Mouse (Mus musculus): ENCODE results near the gene Igf1r. TPM values are rescaled to one million over a fixed set of nuclear protein-coding genes. Genes with fewer than 3 reads are reported as not detected.
A peak's percentile ranks its signal among the peaks of the same experiment; 100 is the strongest.
"Not testable (repeated sequence)": the region's sequence is repeated elsewhere in the genome, so short reads cannot be mapped to it uniquely, and the experiment has no call there.

Gene Igf1r
- polyA plus RNA-seq, 1 experiment from 2014 or later, result 36.6 TPM

DNA sequence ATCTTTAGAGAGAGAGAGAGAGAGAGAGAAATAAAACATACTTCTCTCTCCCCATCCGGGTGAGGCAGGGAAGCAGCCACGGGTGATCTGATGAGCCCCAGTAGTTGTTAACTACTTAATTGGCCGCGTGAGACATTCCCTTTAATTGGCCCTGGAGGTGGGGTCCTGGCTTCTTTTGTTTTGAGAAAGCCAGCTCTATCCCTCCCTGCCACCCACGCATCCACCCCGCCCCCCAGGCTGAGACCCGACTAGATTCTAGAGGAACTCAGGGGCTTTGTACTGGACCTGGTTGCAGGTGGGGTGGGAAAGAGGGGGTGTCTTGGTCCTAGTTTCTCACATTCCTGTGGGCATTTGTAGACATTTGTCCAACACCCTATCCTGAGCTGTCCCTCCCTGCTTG, 312.8 kb downstream of the Igf1r start:
- Histone ChIP-seq H3K9me3 (no peaks in the 10 kb centered on the region), H3K9ac (no peak overlapping the region), H3K27ac (no peak overlapping the region), H3K4me3 (no peak overlapping the region), H3K36me3 (no peaks in the 10 kb centered on the region), H3K4me1 (peaks cover 25% of the 10 kb centered on the region), H3K4me2 (replicated peaks) (no peak overlapping the region), H3K27me3 (peaks cover 6% of the 10 kb centered on the region)
- ATAC-seq (ENCODE audit: insufficient number of reproducible peaks, insufficient read depth, low FRiP score, low TSS enrichment), result no peak
- WGBS, result 30% methylated on average over 7 of the region's 7 CpGs

DNA sequence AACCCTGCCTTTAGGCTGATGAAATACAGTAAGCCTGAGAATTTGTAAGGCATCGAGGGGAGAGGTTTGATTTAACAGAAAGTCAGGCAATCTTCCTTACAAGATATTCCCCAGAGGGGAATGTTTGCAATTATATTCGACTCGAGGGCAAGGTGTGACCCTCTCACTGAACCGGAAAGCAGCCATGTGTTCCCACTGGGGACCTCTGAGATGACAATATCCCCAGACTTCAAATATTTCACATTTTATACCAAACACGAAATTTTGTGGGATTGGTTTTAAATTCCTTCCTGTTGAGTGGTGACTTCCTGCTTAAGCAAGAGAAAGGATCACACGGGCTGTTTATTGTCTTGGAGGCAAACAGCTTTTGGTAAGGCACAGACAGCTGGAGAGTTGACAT, 314.1 kb downstream of the Igf1r start:
- peak overlapping the region; percentile 62 for H3K27ac ChIP-seq
- no peaks in the 10 kb centered on the region for H3K9me3 ChIP-seq
- peaks cover 6% of the 10 kb centered on the region for H3K27me3 ChIP-seq
- H3K4me3 ChIP-seq, result no peak overlapping the region
- H3K9ac ChIP-seq, result no peak overlapping the region
- no peak overlapping the region; the same call in 1 of the 2 replicates for H3K4me2 ChIP-seq (replicated peaks)
- no peak for ATAC-seq (ENCODE audit: insufficient number of reproducible peaks, insufficient read depth, low FRiP score, low TSS enrichment)
- WGBS, result 7% methylated on average over 6 of the region's 6 CpGs
- H3K4me1 ChIP-seq, result peaks cover 28% of the 10 kb centered on the region
- H3K36me3 ChIP-seq, result no peaks in the 10 kb centered on the region

DNA sequence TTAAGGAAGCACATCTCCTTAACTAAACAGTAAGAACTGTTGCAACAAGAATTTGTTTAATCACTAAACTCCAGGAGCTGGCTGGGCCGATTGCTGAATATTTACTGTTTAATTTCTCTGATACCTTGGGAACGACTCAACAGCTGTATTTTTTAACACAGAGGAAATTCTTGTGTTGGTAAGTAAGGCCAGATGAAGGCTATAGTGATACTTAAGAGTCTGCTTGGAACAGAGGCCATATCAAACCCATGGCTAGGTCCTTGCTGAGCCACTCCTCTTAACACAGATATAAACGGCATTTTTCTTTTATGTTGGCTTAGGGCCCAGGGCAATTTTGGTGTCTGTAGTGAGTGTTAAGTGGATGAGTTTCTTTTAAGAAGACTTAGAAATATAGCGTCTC, 317.9 kb downstream of the Igf1r start:
- WGBS, result 52% methylated on average over 4 of the region's 4 CpGs
- H3K27ac ChIP-seq, result no peak overlapping the region
- H3K4me2 ChIP-seq (replicated peaks), result no peak overlapping the region
- H3K27me3 ChIP-seq, result no peaks in the 10 kb centered on the region
- H3K4me3 ChIP-seq, result no peak overlapping the region
- H3K9ac ChIP-seq, result no peak overlapping the region
- H3K36me3 ChIP-seq, result no peaks in the 10 kb centered on the region
- H3K9me3 ChIP-seq, result no peaks in the 10 kb centered on the region
- H3K4me1 ChIP-seq, result peaks cover 14% of the 10 kb centered on the region; the same call in 1 of the 2 replicates
- no peak for ATAC-seq (ENCODE audit: insufficient number of reproducible peaks, insufficient read depth, low FRiP score, low TSS enrichment)

DNA sequence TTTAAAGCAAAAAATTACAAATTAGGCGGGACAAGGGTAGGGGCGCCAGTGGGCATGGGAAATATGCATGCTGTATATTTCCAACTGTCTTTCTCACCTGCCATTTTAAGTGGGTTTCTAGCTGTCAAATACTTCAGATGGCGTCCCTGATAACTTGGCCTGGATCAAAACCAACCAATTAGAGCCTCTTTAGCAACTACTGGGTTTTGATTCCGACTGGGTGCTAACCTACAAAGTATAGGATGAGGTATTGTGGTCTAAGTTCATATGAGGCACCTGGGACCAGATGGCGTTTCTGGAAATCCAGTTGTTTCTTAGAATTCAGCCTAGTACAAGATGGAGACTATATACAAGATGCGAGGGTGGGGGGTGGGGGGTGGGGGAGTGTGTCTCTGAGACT, 319.2 kb downstream of the Igf1r start:
- no peak for ATAC-seq (ENCODE audit: insufficient number of reproducible peaks, insufficient read depth, low FRiP score, low TSS enrichment)
- Histone ChIP-seq H3K9me3 (no peaks in the 10 kb centered on the region), H3K4me1 (peaks cover 19% of the 10 kb centered on the region), H3K36me3 (no peaks in the 10 kb centered on the region), H3K9ac (no peak overlapping the region), H3K4me2 (replicated peaks) (no peak overlapping the region), H3K27ac (no peak overlapping the region), H3K4me3 (no peak overlapping the region), H3K27me3 (no peaks in the 10 kb centered on the region)
- WGBS, result 92% methylated on average over 6 of the region's 6 CpGs

DNA sequence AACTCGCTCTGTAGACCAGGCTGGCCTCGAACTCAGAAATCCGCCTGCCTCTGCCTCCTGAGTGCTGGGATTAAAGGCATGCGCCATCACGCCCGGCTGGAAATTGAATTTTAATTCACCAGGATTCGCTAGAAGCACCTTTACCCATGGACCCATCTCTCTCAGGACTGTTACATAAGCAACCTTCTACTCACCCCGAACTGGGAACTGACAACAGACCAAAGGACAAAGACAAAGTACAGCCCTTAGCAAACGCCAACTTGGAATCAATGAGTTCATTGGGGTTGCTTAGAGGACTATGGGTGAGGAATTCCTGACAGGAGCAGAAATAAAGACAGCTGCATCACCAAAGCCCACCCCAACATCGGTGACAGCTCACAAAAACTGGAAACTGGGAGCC, 320.0 kb downstream of the Igf1r start:
- WGBS, result 89% methylated on average over 10 of the region's 10 CpGs
- H3K27me3 ChIP-seq, result no peaks in the 10 kb centered on the region
- no peaks in the 10 kb centered on the region for H3K9me3 ChIP-seq
- no peak for ATAC-seq (ENCODE audit: insufficient number of reproducible peaks, insufficient read depth, low FRiP score, low TSS enrichment)
- no peak overlapping the region for H3K27ac ChIP-seq
- no peak overlapping the region for H3K4me2 ChIP-seq (replicated peaks)
- peaks cover 21% of the 10 kb centered on the region for H3K4me1 ChIP-seq
- no peak overlapping the region for H3K9ac ChIP-seq
- H3K36me3 ChIP-seq, result no peaks in the 10 kb centered on the region
- H3K4me3 ChIP-seq, result no peak overlapping the region

DNA sequence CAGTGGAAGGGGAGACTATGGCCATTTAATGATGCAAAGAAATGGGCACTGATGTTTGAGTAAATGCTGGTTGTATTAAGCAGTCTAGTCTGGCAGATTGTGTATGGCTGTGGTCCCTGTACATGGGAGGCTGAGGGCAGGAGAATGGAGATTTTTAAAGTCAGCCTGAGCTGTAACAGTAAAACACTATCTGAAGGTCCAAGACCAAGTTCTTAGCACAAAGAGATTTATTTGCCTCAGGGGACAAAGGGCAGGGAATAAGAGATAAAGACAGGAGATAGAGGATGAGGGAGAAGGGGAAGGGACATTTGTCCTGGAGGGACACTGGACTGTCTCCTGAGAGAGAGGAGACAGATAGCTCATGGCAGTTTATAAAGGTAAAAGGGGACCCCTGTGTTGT, 320.9 kb downstream of the Igf1r start, which contains the start of gene Fam169b:
TSS of gene Fam169b (plus strand) at position 325 of the 400 bp plus-strand sequence.
- Histone ChIP-seq H3K27me3 (no peaks in the 10 kb centered on the region), H3K9ac (no peak within 1 kb of the TSS), H3K4me1 (peaks cover 28% of the 10 kb centered on the region), H3K36me3 (no peaks in the 10 kb centered on the region), H3K9me3 (no peaks in the 10 kb centered on the region), H3K4me2 (replicated peaks) (no peak within 1 kb of the TSS), H3K4me3 (no peak within 1 kb of the TSS), H3K27ac (no peak within 1 kb of the TSS)
- ATAC-seq (ENCODE audit: insufficient number of reproducible peaks, insufficient read depth, low FRiP score, low TSS enrichment), result no peak

DNA sequence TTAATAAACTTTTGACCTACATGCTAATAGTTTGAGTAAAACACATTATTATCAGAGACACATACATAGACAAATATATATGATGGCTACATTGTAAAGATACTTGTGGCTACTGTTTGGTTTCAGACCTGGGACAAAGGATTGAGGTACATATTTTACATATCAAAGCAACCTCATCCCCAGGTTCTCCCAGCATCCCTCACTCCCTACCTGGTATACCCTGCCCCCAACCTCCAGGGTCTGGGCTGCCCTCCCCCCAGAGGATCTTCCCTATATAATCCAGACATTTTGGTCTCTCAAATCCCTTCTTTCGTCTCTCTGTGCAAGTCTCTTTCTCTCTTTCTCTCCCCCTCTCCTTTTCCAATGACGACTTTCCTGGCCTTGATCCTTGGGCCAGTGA, 321.6 kb downstream of the Igf1r start:
- Histone ChIP-seq H3K9me3 (no peaks in the 10 kb centered on the region), H3K27me3 (no peaks in the 10 kb centered on the region), H3K36me3 (no peaks in the 10 kb centered on the region), H3K9ac (no peak overlapping the region), H3K4me3 (no peak overlapping the region), H3K4me1 (peaks cover 33% of the 10 kb centered on the region), H3K4me2 (replicated peaks) (no peak overlapping the region), H3K27ac (no peak overlapping the region)
- ATAC-seq (ENCODE audit: insufficient number of reproducible peaks, insufficient read depth, low FRiP score, low TSS enrichment), result no peak
- 53% methylated on average over 2 of the region's 2 CpGs for WGBS

DNA sequence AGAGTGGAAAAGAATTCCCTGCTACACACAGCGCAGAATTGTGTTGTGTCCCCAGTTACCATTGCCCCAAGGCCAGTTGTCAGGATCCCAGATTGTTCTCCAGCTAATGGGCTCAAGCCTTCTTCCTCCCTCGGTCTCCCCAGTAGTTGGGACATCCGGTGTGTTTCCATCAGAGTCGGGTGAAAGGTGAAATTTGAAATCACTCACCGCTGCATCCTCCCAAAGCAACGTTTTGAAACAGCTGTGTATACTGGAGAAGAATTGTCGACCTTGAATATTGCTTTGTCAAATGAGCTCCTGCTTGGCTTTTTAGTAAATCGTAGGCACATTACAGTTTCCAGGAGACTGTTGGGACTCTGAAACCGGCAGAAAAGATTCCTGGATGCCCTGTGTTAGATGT, 322.3 kb downstream of the Igf1r start:
- 44% methylated on average over 9 of the region's 9 CpGs for WGBS
- H3K27me3 ChIP-seq, result no peaks in the 10 kb centered on the region
- no peak overlapping the region for H3K4me2 ChIP-seq (replicated peaks)
- no peak overlapping the region for H3K9ac ChIP-seq
- ATAC-seq (ENCODE audit: insufficient number of reproducible peaks, insufficient read depth, low FRiP score, low TSS enrichment), result no peak
- no peak overlapping the region for H3K27ac ChIP-seq
- H3K4me3 ChIP-seq, result no peak overlapping the region
- H3K9me3 ChIP-seq, result no peaks in the 10 kb centered on the region
- peaks cover 33% of the 10 kb centered on the region for H3K4me1 ChIP-seq
- H3K36me3 ChIP-seq, result no peaks in the 10 kb centered on the region

DNA sequence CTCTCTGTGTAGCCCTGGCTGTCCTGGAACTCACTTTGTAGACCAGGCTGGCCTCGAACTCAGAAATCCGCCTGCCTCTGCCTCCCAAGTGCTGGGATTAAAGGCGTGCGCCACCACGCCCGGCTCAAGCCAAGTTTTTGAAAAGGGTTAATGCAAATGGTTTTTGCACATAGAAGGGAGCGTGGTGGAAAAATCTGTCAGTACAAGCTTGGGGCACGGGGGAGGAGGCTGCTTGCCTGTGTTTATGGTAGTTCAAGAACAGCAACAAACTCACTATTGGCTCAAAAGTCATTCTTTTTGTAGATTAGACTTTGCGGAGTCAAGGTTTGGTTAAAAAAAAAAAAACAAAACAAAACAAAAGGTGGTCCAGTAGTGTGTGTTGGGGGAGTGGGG, 322.8 kb downstream of the Igf1r start:
- H3K4me1 ChIP-seq, result peaks cover 33% of the 10 kb centered on the region
- H3K36me3 ChIP-seq; H3K27ac ChIP-seq; ATAC-seq (ENCODE audit: insufficient number of reproducible peaks, insufficient read depth, low FRiP score, low TSS enrichment); H3K27me3 ChIP-seq; H3K9me3 ChIP-seq; H3K9ac ChIP-seq: not testable (repeated sequence)
- peak overlapping the region; percentile 32 for H3K4me3 ChIP-seq
- H3K4me2 ChIP-seq (replicated peaks), result peak overlapping the region; percentile 63
- 55% methylated on average over 9 of the region's 9 CpGs for WGBS

DNA sequence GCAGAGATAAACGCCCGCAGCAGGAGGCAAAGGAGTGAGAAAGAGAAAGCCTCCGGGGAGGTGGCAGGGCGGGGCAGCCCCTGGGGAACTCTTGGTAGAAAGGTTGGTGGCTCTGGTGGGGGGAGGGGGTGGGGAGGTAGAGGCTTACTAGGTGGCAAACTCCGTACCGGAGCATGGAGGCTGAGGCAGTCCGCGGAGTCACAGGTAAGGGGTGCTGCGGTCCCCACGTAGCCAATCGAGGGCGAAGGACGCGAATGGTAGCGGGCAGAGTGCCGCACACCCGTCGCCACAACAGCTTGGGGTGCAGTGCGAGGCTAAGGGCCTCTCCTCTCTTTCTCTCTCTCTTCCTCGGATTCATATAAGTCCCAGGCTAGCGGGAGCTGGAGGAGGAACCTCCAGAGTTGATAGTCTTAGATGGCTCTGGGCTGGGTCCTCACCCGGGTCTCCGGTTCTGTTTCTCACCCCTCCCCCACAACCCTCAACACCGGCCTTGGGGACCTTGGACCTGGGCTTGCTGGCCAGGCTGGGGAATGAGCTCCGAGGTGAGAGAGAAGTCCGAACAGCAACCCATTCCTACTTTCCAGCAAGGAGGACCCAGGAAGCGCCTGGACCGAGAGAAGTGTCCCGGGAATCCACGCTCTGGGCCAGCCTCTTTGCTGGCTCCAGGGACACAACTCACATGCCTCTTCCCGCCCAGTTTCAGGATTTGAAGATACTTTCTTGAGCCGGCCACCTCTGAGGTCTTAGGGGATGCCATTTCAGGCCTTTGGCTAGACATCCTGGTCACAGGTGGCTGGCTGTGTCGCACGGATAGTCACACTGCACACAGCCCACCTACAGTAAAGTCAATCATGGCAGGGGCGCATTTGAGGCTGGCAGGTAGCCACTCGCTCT, 323.5 kb downstream of the Igf1r start:
- no peaks in the 10 kb centered on the region for H3K36me3 ChIP-seq
- H3K27me3 ChIP-seq, result no peaks in the 10 kb centered on the region
- ATAC-seq (ENCODE audit: insufficient number of reproducible peaks, insufficient read depth, low FRiP score, low TSS enrichment), result peak; percentile 19; the same call in 1 of the 2 replicates
- H3K27ac ChIP-seq, result peak overlapping the region; percentile 47; the same call in 1 of the 2 replicates
- WGBS, result 3% methylated on average over 36 of the region's 36 CpGs
- peak overlapping the region; percentile 15; the same call in 1 of the 2 replicates for H3K9ac ChIP-seq
- no peaks in the 10 kb centered on the region for H3K9me3 ChIP-seq
- H3K4me3 ChIP-seq, result peak overlapping the region; percentile 32
- H3K4me1 ChIP-seq, result peaks cover 30% of the 10 kb centered on the region
- peak overlapping the region; percentile 63 for H3K4me2 ChIP-seq (replicated peaks)

DNA sequence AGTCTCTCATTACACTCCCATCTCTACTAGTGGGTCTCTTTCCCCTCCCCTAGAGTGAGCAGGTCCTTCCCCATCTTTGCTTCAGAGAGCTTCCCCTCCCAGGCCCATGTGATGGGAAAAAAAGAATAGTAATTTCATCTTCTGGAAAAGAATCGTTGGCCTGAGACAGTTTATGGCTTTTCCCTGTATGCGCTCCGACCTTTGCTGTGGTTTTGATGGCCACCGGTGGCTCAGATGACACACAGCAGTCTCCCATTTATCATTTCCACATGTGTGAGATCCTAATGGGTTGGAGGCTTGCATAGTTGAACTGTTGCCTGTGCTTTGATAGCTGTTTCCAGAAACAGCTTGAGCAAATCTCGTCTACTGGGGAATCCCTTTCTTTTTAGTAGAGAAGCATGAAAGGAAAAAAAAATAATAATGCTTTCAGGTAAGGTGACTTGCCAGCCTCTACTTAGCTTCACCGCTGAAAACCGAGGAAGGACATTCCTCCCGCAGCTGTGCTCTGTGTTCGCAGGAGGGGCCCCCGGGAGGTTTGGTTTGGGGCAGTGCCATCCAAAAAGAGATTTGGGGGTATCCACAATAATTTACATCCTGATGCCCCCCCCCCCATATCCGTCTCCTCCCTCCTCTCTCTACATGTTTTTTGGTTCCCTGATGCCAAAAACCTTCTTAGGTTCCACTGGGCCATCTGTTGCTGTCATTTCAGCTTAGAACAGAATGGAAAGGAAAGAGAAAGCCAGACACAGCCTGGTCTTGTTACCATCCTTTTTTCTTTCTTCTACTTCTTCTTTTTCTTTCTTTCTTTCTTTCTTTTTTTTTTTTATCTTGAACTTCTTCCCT, 324.6 kb downstream of the Igf1r start:
- Histone ChIP-seq H3K36me3 (no peaks in the 10 kb centered on the region), H3K27me3 (no peaks in the 10 kb centered on the region), H3K4me1 (peaks cover 30% of the 10 kb centered on the region), H3K27ac (peak overlapping the region; percentile 72), H3K9ac (no peak overlapping the region), H3K4me2 (replicated peaks) (peak overlapping the region; percentile 28), H3K9me3 (no peaks in the 10 kb centered on the region), H3K4me3 (no peak overlapping the region)
- ATAC-seq (ENCODE audit: insufficient number of reproducible peaks, insufficient read depth, low FRiP score, low TSS enrichment), result no peak; the same call in 1 of the 2 replicates
- WGBS, result 12% methylated on average over 11 of the region's 11 CpGs

DNA sequence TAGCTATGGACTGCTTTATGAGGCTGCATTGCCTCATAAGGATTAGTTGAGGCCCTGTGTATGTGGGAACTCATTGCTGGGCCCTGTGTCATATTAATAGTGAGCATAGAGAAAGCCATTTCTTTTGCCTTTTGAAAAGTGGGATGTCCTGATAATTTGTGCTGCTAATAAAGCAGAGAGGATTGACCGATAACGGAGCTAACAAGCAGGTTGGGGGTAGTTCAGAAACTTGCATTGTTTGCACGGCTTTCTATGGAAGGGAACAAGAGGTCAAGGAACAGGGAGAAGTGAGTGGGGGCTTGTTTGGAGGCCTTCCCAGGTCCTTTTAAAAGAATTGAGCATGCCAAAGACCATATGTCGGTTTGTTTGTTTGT, 325.3 kb downstream of the Igf1r start:
- H3K4me1 ChIP-seq, result peaks cover 30% of the 10 kb centered on the region
- H3K36me3 ChIP-seq, result no peaks in the 10 kb centered on the region
- H3K4me3 ChIP-seq, result no peak overlapping the region
- H3K27me3 ChIP-seq, result no peaks in the 10 kb centered on the region
- no peak overlapping the region for H3K9ac ChIP-seq
- ATAC-seq (ENCODE audit: insufficient number of reproducible peaks, insufficient read depth, low FRiP score, low TSS enrichment), result no peak
- H3K4me2 ChIP-seq (replicated peaks), result no peak overlapping the region
- H3K27ac ChIP-seq, result peak overlapping the region; percentile 47; the same call in 1 of the 2 replicates
- 59% methylated on average over 4 of the region's 4 CpGs for WGBS
- no peaks in the 10 kb centered on the region for H3K9me3 ChIP-seq

All from embryonic facial prominence, embryonic 12.5 days (tissue).